Mouse (Mus musculus) midbrain, embryonic 11.5 days (tissue): ENCODE measurements around the gene Fbxl7. TPM values are rescaled to one million over a fixed set of nuclear protein-coding genes. Genes with fewer than 3 reads are reported as not detected.
"Not testable (repeated sequence)": the region's sequence is repeated elsewhere in the genome, so short reads cannot be mapped to it uniquely, and the experiment has no call there.

Experiments used
- ATAC-seq: fragments of 200-750 bp; cut with Nextera tagmentation; 2 replicates; pipeline ENCODE4 v1.8.0; 2017; ENCODE audit warnings: moderate TSS enrichment, moderate library complexity; ENCODE audit not compliant: low FRiP score
- DNase-seq: peaks from one replicate; pipeline ENCODE4 v3.0.0; 2015; ENCODE audit warnings: low spot score; ENCODE audit errors: missing footprints
- H3K27ac ChIP-seq: fragments of 300-500 bp; sonication (generic); 2 replicates; pipeline ENCODE4 v1.5.1; 2014; ENCODE audit warnings: low read depth, low read length
- H3K27me3 ChIP-seq: fragments of 300-500 bp; sonication (generic); 2 replicates; pipeline ENCODE4 v1.6.1; 2014; ENCODE audit warnings: mild to moderate bottlenecking, low read length, moderate library complexity, mixed read lengths; ENCODE audit not compliant: control insufficient read depth, insufficient read depth
- H3K36me3 ChIP-seq: fragments of 300-500 bp; sonication (generic); 2 replicates; pipeline ENCODE4 v1.6.1; 2014; ENCODE audit warnings: mild to moderate bottlenecking, low read length, moderate library complexity, mixed read lengths; ENCODE audit not compliant: control insufficient read depth, insufficient read depth
- H3K4me1 ChIP-seq: fragments of 300-500 bp; sonication (generic); 2 replicates; pipeline ENCODE4 v1.6.1; 2014; ENCODE audit warnings: low read length; ENCODE audit not compliant: control insufficient read depth, insufficient read depth
- H3K4me2 ChIP-seq: fragments of 300-500 bp; sonication (generic); 2 replicates; pipeline ENCODE4 v1.6.1; 2014; ENCODE audit warnings: mild to moderate bottlenecking, moderate library complexity
- H3K4me3 ChIP-seq: fragments of 300-500 bp; sonication (generic); 2 replicates; pipeline ENCODE4 v1.5.1; 2014; ENCODE audit warnings: low read depth, low read length
- H3K9ac ChIP-seq: fragments of 300-500 bp; sonication (generic); 2 replicates; pipeline ENCODE4 v1.6.1; 2014; ENCODE audit warnings: low read length
- H3K9me3 ChIP-seq: fragments of 300-500 bp; sonication (generic); 2 replicates; pipeline ENCODE4 v1.6.1; 2016; ENCODE audit warnings: low read length; ENCODE audit not compliant: control insufficient read depth
- WGBS: fragments of 180-500 bp; shearing (Covaris S2); extraction: QIAGEN DNeasy Blood & Tissue Kit; methylation state at CpG from one replicate; pipeline ENCODE4 v1.1.7; 2014; 5-methylcytosine and 5-hydroxymethylcytosine counted together
- polyA plus RNA-seq: library from polyadenylated mRNA; unstranded; fragments of >200 nt; fragmentation: Nextera tagmentation; extraction: Ambion mirVana; gene quantifications from 2 replicates; pipeline ENCODE4 v1.2.1, GENCODE M21; 2014

Fbxl7 gene
- polyA plus RNA-seq, 1 experiment from 2014 or later, result 12.1 TPM

- DNase-seq, H3K9me3 ChIP-seq, H3K4me2 ChIP-seq, ATAC-seq, H3K4me3 ChIP-seq, H3K36me3 ChIP-seq, H3K27me3 ChIP-seq, H3K4me1 ChIP-seq, H3K9ac ChIP-seq, H3K27ac ChIP-seq: not testable (repeated sequence)
- 96% methylated on average over 3 of the region's 7 CpGs for WGBS
Observed at GRCm38 (mm10) chr15:26729341-26729740, 166.0 kb downstream of the Fbxl7 start.

DNA sequence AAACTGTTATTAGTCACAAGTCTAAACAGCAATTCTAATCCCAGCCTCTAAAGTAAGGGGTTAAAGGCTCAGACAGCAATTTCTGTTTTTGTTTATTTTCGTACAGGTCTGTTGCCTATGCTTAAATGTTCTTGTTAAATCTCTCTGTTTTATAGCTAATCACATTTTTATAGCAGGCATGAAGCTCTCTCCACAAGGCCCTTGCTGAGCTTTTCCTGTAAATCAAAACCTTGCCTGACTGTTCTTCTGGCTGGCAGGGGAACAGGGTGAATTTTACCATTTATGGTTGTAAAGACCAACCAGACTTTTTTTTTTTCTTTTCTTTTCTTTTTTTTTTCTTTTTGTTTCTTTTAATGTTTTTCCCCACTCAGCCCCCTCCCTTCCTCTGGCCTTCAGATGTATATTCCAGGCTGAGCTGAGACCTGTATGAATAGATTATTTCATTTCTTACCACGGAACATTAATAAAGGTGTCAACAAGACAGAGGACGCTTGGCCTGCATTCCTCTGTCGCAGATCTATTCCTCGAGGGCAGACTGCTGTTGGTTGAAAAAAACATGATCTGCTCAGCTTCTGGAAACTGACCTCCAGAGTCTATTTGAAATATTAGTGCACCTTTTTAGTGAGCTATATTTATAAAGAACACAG, 176.9 kb downstream of the Fbxl7 start:
- Histone ChIP-seq H3K27me3 (no peaks in the 10 kb centered on the region), H3K4me3 (no peak overlapping the region), H3K4me1 (no peaks in the 10 kb centered on the region), H3K36me3 (no peaks in the 10 kb centered on the region), H3K9ac (no peak overlapping the region), H3K9me3 (no peaks in the 10 kb centered on the region), H3K4me2 (no peak overlapping the region), H3K27ac (no peak overlapping the region)
- no peak for DNase-seq
- no peak for ATAC-seq
- WGBS, result 75% methylated on average over 5 of the region's 5 CpGs

GRCm38 (mm10) chr15:26717952-26718351, 177.4 kb downstream of the Fbxl7 start:
- Histone ChIP-seq H3K36me3 (no peaks in the 10 kb centered on the region), H3K9ac (no peak overlapping the region), H3K4me2 (no peak overlapping the region), H3K27me3 (no peaks in the 10 kb centered on the region), H3K4me1 (no peaks in the 10 kb centered on the region), H3K9me3 (no peaks in the 10 kb centered on the region), H3K4me3 (no peak overlapping the region), H3K27ac (no peak overlapping the region)
- WGBS, result 63% methylated on average over 7 of the region's 7 CpGs
- DNase-seq, result no peak
- no peak for ATAC-seq

DNA sequence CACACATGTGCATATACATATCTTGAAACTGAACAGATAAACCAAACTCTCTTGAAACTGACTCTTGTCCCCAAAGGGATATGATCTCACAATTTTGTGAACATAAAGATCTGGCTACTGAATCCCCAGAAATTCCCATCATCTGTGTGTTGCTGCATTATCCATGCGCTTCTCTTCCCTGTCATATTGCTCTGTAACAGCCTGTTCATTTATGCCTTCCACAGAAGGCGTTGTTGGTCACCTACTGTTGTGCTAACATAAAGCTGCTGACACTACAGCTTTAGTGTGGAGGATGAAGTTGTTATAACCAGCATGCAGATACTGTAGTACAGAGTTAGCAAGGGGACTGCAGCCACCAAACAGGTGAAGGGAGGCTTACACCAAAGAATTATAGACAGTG, 179.2 kb downstream of the Fbxl7 start:
- Histone ChIP-seq H3K4me2 (no peak overlapping the region), H3K9me3 (no peaks in the 10 kb centered on the region), H3K4me1 (no peaks in the 10 kb centered on the region), H3K27me3 (no peaks in the 10 kb centered on the region), H3K4me3 (no peak overlapping the region), H3K9ac (no peak overlapping the region), H3K36me3 (no peaks in the 10 kb centered on the region), H3K27ac (no peak overlapping the region)
- DNase-seq (no peak), ATAC-seq (no peak)
- WGBS, result 93% methylated on average over 2 of the region's 2 CpGs

GRCm38 (mm10) chr15:26715635-26716034, 179.7 kb downstream of the Fbxl7 start:
- no peak for ATAC-seq
- no peak overlapping the region for H3K4me2 ChIP-seq
- H3K9me3 ChIP-seq, result no peaks in the 10 kb centered on the region
- H3K4me3 ChIP-seq, result no peak overlapping the region
- no peaks in the 10 kb centered on the region for H3K36me3 ChIP-seq
- no peaks in the 10 kb centered on the region for H3K4me1 ChIP-seq
- H3K27ac ChIP-seq, result no peak overlapping the region
- H3K9ac ChIP-seq, result no peak overlapping the region
- DNase-seq, result no peak
- no peaks in the 10 kb centered on the region for H3K27me3 ChIP-seq
- 82% methylated on average over 5 of the region's 5 CpGs for WGBS

DNA sequence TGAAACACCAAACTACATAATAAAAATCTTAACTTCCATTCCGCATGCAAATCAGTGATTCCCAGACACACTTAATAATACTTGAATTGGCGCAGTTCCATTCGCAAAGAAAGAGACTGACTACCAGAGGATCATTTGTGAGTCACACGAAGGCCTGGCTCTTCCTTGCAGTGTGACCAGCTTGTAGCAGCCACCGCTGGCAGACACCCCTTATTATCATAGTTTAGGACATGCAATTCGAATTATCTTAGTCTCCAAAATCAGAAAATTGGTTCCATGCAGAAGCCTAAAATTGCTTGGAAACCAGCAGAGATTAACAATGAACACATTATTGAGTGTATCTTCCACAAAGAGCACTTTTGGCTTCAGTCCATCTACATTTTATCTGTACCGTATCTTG, 183.1 kb downstream of the Fbxl7 start:
- no peak overlapping the region for H3K27ac ChIP-seq
- 88% methylated on average over 7 of the region's 7 CpGs for WGBS

DNA sequence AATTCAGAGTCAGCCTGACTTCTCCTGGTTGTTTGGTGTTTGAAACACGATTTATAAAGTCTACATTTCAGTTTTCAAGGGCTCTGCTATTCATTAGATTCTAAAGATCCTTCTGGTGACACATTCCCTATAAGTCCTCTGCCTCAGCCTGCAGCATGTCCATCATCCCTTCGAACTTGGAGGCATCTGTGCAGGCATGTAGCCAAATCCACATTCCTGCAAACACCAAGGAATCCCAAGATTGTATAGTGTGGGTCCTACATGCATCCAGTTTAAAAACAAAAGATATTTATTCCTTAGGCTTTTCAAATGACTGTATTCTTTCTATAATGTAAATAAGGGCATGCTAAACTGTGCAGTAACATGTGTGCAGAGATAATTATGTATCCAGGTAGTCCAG, 190.4 kb downstream of the Fbxl7 start:
- Histone ChIP-seq H3K4me2 (no peak overlapping the region), H3K27me3 (no peaks in the 10 kb centered on the region), H3K36me3 (no peaks in the 10 kb centered on the region), H3K4me1 (no peaks in the 10 kb centered on the region), H3K27ac (no peak overlapping the region), H3K4me3 (no peak overlapping the region), H3K9ac (no peak overlapping the region), H3K9me3 (no peaks in the 10 kb centered on the region)
- 82% methylated on average over 2 of the region's 2 CpGs for WGBS
- DNase-seq (no peak), ATAC-seq (no peak)

More for the DNA sequence above, 183.1 kb downstream of the Fbxl7 start:
- ATAC-seq (no peak), DNase-seq (no peak)
- no peak overlapping the region for H3K4me3 ChIP-seq
- no peaks in the 10 kb centered on the region for H3K4me1 ChIP-seq
- H3K9ac ChIP-seq, result no peak overlapping the region
- H3K9me3 ChIP-seq, result no peaks in the 10 kb centered on the region
- H3K36me3 ChIP-seq, result no peaks in the 10 kb centered on the region
- no peaks in the 10 kb centered on the region for H3K27me3 ChIP-seq
- no peak overlapping the region for H3K4me2 ChIP-seq

- Histone ChIP-seq H3K9ac (no peak overlapping the region), H3K27me3 (no peaks in the 10 kb centered on the region), H3K4me1 (no peaks in the 10 kb centered on the region), H3K4me2 (no peak overlapping the region), H3K4me3 (no peak overlapping the region), H3K36me3 (no peaks in the 10 kb centered on the region), H3K27ac (no peak overlapping the region), H3K9me3 (no peaks in the 10 kb centered on the region)
- ATAC-seq, result no peak
- WGBS, result 87% methylated on average over 6 of the region's 6 CpGs
- peak; percentile 56 for DNase-seq
Observed at GRCm38 (mm10) chr15:26703156-26703840, 192.1 kb downstream of the Fbxl7 start.

GRCm38 (mm10) chr15:26701949-26702675, 193.3 kb downstream of the Fbxl7 start:
- 75% methylated on average over 5 of the region's 5 CpGs for WGBS
- ATAC-seq (no peak), DNase-seq (peak; percentile 17)
- Histone ChIP-seq H3K27ac (no peak overlapping the region), H3K36me3 (no peaks in the 10 kb centered on the region), H3K9ac (no peak overlapping the region), H3K4me3 (no peak overlapping the region), H3K4me1 (no peaks in the 10 kb centered on the region), H3K9me3 (no peaks in the 10 kb centered on the region), H3K4me2 (no peak overlapping the region), H3K27me3 (no peaks in the 10 kb centered on the region)
